Mouse (Mus musculus) CH12.LX (cell line): ENCODE measurements around the gene St3gal3.

Experiments
- CTCF ChIP-seq, 2 experiments: IDR thresholded peaks in 1 of 2; conservative IDR thresholded peaks in 1 of 2; 2 replicates each; pipeline ENCODE4 v1.5.1; 2011 to 2012; ENCODE audit warnings: low read depth in 2 of 2, low read length in 2 of 2, improper control_type of control experiment in 1 of 2, inconsistent platforms in 1 of 2, mild to moderate bottlenecking in 1 of 2, moderate library complexity in 1 of 2
- EP300 ChIP-seq: IDR thresholded peaks from 2 replicates; pipeline ENCODE4 v1.6.1; 2011; ENCODE audit warnings: low read length, improper control_type of control experiment
- HCFC1 ChIP-seq: IDR thresholded peaks from 2 replicates; pipeline ENCODE4 v1.6.1; 2012; ENCODE audit warnings: low read depth, mild to moderate bottlenecking, inconsistent platforms, low read length, improper control_type of control experiment
- MAFK ChIP-seq: IDR thresholded peaks from 2 replicates; pipeline ENCODE4 v1.6.1; 2011; ENCODE audit warnings: low read length, improper control_type of control experiment; ENCODE audit not compliant: insufficient replicate concordance
- MAX ChIP-seq: IDR thresholded peaks from 2 replicates; pipeline ENCODE4 v1.6.1; 2011; ENCODE audit warnings: low read length, improper control_type of control experiment
- MXI1 ChIP-seq: IDR thresholded peaks from 2 replicates; pipeline ENCODE4 v1.6.1; 2011; ENCODE audit warnings: mild to moderate bottlenecking, low read depth, low read length, improper control_type of control experiment
- NELFE ChIP-seq: IDR thresholded peaks from 2 replicates; pipeline ENCODE4 v1.6.1; 2011; ENCODE audit warnings: low read depth, low read length, improper control_type of control experiment
- POLR2A ChIP-seq: IDR thresholded peaks from 2 replicates; pipeline ENCODE4 v1.6.1; 2011; ENCODE audit warnings: low read depth, mild to moderate bottlenecking, improper control_type of control experiment, low read length
- POLR2AphosphoS2 ChIP-seq: IDR thresholded peaks from 2 replicates; pipeline ENCODE4 v1.6.1; 2011; ENCODE audit warnings: low read depth, low read length, improper control_type of control experiment
- TCF12 ChIP-seq: IDR thresholded peaks from 2 replicates; pipeline ENCODE4 v1.6.1; 2014; ENCODE audit warnings: low read depth, mild to moderate bottlenecking, inconsistent platforms, low read length, improper control_type of control experiment
- USF2 ChIP-seq: conservative IDR thresholded peaks from 2 replicates; pipeline ENCODE4 v1.6.1; 2011; ENCODE audit warnings: low read depth, low read length, improper control_type of control experiment
- ZKSCAN1 ChIP-seq: IDR thresholded peaks from 2 replicates; pipeline ENCODE4 v1.6.1; 2012; ENCODE audit warnings: low read depth, inconsistent platforms, low read length, improper control_type of control experiment, borderline replicate concordance

- TF ChIP-seq CTCF (conservative IDR thresholded peaks at IDR 0.05 in 1 of 2, IDR thresholded peaks at IDR 0.05 in 1 of 2; ENCODE audit: low read depth in 2 of 2, low read length in 2 of 2) (no peak), EP300 (no peak), HCFC1 (no peak), POLR2A (no peak), NELFE (no peak), MAFK (no peak), POLR2AphosphoS2 (no peak), TCF12 (no peak), USF2 (no peak), ZKSCAN1 (no peak), MXI1 (no peak), MAX (no peak)
Measured at GRCm38 (mm10) chr4:118019218-118019617, 115.5 kb downstream of the St3gal3 start.
